Mouse (Mus musculus) ovary, postnatal 36 days (tissue): ENCODE results near the gene H2afv.
"Not testable (repeated sequence)": the region's sequence is repeated elsewhere in the genome, so short reads cannot be mapped to it uniquely, and the experiment has no call there.

Source experiments
- DNase-seq: peaks from one replicate; pipeline ENCODE4 v3.0.0; 2022; ENCODE audit warnings: low spot score, mixed read lengths

The H2afv gene

DNA sequence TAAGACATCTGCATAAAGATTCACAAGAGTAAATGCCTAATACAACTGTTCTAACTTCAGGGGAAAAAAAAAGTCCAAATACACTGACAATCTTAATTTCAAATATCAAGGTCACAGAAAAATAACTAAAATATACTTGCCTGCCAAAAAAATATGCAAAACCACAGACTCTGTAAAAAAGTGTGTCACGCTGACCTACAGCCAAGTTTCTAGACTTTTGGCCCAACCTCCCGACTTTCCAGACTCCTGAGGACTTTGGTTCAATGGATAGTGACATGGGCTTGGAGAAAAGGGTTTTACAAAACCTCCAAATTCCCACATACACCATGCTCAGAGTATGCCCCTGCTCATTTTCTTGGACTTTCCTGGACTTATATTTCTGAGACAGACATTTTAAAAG, 24.3 kb upstream of the H2afv start:
- peak; percentile 23 for DNase-seq

DNA sequence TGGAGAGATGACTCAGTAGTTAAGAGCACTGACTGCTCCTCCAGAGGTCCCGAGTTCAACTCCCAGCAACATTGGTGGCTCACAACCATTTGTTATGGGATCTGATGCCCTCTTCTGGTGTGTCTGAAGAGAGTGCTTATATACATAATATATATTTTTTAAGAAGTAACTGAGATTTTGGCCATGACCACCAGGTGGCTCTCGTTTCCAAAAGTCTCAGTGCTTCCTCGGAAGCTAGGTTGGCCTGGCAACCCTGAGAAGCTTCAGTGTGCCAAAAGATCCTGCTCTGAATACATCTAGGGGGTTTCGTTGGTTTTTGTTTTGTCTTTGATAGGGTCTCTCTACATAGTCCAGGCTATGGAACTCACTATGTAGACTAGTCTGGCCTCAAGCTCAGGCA, 20.9 kb upstream of the H2afv start:
- peak; percentile 45 for DNase-seq

DNA sequence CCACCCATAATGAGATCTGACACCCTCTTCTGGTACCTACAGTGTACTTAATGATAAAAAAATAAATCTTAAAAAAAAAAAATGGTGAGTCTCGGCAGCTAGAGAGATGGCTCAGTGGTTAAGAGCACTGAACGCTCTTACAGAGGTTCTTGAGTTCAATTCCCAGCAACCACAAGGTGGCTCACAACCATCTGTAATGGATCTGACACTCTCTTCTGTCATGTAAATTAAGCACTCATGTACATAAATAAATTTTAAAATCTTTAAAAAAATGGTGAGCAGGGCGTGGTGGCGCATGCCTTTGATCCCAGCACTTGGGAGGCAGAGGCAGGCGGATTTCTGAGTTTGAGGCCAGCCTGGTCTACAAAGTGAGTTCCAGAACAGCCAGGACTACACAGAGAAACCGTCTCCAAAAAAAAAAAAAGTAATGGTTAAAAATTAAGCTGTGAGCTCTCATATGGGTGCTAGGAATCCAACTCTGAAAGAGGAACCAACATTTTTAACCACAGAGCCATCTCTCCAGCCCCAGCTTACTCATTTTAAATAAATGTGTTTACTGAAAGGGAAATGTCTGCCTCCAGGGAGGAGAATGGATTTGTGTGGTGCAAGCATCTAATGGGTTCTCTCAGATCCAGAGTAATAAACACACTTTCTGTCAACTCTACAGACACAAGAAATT, 19.1 kb upstream of the H2afv start:
- DNase-seq: no peak

DNA sequence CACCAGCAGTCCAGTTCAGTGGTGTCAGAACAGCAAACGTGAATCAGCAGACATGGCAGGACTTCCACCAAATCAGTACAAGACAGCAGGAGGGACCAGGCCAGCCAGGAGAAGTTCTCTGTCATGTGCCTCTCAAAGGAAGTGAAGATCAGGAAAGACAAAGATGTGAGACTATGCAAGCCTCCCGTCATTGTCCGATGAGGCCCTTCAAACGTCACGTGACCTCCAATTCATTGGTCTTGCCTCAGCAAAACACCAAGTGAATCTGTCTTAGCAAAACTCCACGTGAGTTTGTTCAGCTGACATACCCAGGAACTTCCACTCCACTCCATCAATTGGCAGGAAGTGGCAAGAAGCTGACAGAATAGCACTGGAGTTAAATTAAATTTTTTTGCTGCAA, 11.8 kb upstream of the H2afv start:
- no peak for DNase-seq

DNA sequence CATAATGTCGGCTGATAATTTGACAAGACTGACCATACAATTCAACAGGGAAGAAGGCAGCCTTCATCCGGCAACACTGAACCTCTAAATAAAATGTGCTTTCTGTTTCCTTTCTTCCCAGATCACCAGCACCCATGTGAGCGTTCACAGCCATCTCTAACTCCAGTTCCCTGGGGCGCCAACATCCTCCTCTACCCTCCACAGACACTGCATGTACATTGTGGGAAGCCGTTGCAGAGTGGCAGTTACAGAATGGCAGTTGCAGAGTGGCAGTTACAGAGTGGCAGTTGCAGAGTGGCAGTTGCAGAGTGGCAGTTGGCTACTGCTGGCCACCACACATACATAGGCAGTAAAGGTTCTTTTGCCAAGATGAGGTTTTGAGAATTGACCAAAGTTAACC, 3.9 kb upstream of the H2afv start:
- not testable (repeated sequence) for DNase-seq

DNA sequence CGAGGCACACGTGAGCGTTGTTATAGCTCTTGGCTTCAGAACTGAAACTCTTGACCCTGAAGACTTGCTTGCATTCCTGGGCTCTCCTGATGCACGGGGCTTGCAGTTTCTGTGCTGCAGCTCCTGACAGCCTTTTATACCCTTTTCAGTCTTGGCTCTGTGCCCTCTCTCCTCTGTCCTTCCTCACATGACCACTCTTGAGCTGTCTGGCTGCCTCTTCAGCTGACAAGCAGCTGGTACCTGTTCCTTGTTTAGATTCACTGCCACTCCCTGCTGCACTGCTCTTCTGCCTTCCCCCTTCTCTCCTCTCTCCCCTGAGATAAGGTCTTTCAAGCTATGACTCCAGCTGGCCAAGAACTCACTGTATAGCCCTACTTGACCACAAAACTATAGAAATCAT, 3.2 kb upstream of the H2afv start:
- no peak for DNase-seq

DNA sequence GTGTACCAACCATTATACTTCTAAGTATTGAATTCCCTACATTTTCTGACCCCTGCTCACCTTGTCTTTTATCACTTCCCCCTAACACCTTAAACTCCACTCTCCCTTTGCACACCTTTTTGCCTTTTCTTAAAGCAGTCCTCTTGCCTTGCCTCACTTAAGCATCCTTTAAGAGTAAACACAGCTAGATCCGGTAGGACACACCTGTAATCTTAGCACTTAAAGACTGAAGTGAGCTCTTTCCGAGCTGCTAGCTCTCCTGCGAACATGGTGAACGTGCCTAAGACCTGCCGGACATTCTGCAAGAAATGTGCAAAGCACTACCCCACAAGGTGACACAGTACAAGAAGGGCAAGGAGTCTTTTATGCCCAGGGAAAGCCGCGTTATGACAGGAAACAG, 1.7 kb upstream of the H2afv start:
- DNase-seq: no peak

DNA sequence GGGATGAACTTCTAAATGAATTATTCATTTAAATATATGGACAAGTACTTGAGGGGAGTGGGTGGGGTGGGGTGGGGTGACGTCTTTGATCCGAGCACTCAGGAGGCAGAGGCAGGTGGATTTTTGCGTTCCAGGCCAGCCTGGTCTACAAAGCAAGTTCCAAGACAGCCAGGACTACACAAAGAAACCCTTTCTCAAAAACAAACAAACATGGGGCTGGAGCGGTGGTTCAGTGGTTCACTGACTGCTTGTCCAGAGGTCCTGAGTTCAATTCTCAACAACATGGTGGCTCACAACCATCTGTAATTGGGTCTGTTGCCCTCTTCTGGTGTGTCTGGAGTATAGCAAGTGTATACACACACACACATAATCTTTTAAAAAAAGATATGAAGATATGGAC, 1.2 kb upstream of the H2afv start:
- DNase-seq: no peak

DNA sequence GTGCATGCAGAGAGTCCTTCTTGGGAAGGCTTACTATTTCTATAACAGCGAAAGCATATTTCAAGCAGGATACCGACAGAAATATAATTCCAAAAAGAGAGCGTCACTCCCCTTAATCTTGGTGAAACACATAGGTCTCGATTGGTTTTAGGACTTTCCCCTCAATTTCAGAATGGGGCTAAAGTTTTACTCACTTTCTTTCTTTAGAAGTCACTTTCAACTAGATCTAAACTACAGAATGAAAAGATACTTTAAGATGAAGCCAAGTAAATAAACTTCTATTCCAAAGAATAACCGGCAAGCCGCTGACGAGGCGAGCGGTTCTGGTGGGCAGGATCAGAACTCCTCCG, 541 bp downstream of the H2afv start:
- DNase-seq: no peak

DNA sequence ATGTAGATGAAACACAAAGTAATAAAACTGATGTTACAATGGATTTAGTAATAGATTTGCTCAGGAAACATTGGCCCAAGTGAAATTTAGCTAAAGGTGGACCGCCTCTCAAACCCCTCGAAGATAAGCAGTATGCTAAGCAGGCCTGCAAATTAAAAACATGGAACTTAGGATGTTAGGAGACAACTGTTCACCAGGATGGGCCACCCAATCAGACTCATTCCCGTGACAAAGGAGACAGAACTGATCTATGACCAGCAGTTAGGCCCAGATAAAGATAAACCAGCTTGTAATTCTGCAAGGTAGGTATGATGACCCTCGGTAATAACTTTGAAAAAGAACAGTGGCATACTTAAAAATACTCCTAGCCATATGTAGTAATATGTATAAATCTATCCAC, 1.1 kb downstream of the H2afv start:
- no peak for DNase-seq

DNA sequence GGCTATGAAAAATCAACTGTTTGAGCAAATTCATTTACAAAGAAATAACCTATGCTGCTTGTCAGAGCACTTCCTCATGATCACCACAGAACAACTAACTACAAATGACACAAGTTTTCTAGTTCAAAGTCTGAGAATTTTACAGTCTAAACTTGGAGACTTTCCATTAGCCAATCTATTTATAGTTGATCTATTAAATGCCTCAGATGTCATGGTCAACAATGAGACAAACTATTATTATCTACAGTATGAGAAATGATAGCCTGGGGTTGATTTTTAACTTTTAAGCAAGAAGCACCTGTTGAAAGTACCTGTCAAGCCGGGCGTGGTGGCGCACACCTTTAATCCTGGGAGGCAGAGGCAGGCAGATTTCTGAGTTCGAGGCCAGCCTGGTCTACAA, 1.7 kb downstream of the H2afv start:
- no peak for DNase-seq

DNA sequence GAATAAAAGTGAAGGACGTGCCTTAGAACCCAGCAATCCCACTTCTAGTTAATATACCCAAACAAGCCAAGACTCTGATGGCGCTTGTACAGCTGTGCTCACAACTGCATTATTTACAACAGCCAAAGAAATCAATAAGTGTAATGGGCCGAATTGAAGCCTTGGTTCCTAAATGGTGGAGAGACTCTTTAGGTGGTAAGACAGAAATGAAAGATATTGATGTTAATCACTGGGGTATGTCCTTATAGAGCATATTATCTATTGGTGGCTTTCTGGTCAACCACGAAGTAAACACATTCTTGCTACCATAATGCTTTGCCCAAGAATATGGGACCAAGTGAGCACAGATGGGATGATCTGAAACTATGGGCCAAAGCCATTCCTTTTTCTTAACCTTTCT, 4.1 kb downstream of the H2afv start:
- no peak for DNase-seq

DNA sequence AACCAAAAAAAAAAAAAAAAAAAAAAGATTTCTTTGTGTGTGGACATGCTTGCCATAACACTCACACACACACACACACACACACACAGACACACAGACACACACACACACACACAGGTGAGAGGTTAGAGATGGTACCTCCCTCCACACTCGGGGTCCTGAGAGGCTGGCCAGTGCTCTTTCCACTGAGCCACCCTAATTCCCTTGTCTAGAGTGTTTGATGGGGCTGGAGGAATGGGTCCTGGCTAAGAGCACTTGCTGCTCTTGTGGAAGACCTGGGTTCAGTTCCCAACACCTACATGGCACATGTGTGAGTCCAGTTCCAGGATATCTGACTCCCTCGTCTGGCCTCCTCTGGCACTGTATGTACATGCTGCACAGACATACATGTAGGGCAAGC, 6.6 kb downstream of the H2afv start:
- DNase-seq: no peak

DNA sequence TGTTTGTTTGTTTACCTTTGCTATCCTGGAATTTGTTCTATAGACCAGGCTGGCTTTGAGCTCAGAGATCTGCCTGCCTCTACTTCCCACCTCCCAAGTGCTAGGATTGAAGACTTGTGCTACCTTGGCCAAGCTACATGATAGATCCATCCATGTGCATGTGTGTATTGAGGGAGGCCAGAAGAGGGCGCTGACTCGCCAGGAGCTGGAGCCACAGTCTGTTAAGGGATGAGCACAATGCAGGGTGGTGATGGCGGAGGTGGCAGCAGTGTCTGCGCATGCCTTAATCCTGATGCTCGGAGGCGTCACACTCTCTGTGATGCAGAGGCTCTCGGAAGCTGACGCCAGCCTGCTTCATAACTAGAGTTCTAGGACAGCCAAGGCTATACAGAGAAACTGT, 7.8 kb downstream of the H2afv start:
- DNase-seq: peak; percentile 40

DNA sequence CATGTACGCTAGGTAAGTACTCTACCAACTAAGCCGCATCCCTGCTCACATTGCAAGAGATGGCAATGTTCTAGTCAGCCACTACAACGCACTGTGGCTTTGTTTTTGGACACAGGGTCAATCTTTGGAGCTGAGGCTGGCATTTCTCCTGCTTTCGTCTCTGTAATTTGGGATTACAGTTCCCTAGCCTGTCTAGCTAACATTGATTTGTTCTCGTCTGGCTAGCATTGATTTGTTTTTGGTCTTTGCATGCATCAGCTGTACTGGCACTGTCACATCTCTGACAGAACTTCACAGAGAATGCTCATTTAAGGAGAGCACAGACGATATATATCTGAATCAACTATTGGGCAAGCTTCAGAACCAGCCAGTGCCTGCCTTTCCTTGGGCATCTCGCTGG, 14.1 kb downstream of the H2afv start:
- DNase-seq: no peak

DNA sequence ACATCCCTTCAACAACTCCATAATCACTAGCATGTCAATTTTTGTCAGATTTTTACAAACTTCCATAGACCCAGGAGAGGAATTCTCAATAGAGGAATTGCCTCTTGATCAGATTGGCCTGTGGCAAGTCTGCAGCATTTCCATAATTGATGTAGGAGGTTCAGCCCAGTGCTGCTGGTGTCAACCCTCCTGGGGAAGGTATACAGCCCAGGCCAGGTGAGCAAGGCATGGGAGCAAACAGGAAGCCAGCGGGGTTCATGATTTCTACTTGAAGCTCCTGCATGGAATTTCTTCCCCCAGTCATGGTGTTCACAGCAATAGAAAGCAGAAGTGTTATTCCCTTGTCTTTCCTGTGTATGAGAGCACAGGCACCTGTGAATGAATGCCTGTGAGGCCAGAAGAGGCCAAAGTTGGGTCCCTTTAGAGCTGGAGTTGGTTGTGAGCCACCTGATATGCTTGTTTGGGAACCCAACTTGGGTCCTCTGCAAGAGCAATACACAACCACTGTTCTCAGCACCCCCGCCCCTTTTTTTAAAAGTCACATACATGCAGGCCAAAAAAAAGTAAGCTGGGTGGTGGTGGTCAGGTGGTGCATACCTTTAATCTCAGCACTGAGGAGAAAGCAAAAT, 23.4 kb downstream of the H2afv start:
- no peak for DNase-seq

DNA sequence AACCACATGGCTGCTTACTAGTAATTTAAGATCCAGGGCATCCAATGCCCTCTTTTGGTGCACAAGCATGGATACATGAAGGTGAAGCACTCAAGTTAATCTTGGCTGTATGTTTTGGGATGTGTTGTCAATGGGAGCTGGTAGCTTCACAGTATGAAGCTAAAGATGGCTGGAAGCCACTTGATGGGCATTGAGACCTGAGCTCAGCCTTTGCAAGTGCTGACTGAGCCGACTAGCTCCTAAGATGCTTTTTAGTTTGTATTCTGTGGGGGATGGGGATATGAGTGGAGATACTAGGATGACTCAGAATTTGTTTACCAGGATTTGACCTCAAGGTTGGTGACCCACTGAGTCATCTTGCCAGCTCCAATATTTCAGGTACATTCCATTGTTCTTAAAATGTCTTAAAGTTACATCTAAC, 23.9 kb downstream of the H2afv start:
- no peak for DNase-seq

DNA sequence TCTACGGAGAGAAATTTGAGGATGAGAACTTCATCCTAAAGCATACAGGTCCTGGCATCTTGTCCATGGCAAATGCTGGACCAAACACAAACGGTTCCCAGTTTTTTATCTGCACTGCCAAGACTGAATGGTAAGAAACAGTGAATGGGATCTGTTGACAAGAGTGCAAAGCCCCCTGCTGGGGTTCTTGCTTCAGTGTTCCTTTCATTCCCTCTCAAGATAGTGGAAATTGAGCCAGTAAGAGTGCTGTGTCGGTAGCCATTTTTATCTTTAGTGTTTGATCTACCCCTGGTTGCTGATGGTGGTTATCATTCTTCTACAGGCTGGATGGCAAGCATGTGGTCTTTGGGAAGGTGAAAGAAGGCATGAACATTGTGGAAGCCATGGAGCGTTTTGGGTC, 25.1 kb downstream of the H2afv start:
- DNase-seq: not testable (repeated sequence)

DNA sequence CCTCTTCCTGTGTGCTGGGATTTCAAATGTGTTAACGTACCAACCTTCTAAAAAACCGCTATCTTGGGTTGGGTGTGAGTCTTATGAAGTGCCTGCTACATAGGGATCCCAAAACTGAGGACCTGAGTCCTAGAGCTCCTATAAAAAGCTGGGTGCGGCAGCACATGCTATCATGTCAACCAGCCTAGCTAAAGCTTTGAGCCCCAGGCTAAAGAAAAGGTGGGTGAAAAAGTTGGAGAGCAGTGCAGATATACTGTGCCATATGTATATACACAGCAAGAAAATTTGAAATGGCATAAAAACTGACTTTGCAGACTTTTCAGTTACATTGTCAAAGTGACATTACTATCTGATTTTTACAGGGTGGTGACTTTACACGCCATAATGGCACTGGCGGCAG, 25.5 kb downstream of the H2afv start:
- no peak for DNase-seq

DNA sequence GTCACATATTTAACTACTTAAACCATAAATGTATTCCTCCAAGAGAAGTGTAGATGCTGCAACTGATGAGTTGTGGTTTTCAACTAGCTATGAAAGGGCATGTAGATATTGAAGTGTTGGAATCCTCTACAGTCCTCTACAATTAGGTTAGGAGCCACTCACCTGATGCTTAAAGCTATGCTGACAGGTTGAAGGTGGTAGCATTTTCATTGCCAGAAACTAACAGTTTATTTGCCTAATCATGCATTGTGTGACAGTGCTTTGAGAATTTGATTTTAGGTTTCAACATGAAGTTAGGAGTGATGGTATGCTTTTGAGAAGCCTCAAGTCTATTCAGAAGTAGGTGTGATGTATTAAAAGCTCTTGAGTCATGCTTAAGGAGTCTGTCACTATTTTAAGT, 26.8 kb downstream of the H2afv start:
- no peak for DNase-seq

DNA sequence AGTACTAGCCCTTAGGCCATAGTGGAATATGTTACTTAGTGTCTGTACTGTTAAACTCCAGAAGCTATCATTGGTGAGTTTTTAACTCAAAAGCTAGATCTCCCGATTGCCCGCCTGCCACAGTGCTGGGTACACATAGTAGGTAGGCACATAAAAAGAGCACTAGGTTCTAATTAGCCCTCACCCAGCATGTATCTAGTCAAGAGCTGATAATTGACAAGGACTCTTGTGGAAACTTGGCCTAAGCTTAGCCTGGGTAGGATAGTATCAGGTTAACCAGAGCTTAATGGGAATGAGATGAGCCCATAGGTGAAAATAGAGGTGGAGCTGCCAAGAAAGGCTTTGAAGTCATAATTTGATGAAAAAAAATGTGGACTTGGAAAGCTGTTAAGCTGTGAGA, 27.2 kb downstream of the H2afv start:
- DNase-seq: no peak

DNA sequence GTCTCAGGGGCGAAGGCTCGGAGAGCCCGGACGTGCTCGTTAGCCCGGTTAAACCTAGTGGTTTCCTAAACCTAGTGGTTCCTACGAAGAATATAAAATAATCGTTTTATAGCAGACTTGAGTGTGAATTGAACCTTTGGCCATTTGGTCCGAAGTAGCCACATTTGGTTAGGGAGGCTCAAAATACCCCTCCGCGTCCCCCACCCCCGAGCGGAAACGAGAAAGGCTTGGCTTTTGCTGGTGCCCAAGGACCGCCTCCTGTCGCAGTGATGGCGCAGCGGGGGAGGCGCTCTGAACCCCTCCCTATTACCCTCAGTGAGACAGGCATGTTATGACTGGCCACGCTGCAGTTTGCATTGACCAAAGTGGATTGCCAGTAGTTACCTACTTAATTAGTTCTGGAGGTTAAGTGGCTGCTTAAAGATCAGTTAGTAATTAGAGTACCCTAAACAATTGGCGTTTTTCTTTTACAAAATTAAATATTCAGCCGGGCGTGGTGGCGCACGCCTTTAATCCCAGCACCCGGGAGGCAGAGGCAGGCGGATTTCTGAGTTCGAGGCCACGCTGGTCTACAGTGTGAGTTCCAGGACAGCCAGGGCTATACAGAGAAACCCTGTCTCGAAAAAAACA, 27.7 kb downstream of the H2afv start:
- peak; percentile 79 for DNase-seq

DNA sequence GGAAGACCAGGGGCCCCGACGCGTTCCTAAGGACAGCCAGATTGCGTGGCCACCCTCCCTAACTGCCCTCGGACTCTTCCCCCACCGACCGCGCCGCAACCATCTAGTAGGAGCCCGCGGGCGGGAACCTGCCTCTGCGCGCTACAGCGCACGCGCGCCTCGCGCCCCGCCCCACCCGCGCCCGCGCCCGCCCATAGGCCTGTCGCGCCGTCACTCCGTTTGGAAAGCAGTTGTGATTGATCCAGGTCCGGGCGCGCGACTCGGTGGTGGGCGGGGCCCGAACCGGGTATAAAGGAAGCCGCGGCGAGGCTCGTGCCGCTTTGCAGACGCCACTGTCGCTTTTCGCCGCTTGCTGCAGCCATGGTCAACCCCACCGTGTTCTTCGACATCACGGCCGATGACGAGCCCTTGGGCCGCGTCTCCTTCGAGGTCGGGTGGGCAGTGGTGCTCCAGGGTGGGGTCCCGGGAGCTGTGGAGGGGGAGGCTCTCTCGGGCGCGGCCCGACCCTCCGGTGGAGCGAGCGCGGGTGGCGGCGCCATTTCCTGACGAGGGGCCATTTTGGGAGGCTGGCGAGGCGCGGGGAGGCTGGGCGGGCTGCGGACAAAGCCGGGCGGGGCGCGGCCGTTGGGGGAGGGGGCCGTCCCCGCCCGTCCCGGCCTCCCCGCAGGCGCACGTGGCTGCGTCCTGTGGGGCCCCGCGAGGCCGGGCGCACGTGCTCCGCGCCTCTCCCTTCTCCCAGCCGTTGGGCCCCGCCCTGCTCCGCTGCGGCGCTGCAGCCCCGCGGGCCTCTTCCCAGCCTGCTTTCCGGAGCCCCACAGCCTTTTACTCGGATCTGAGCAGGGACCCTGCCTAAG, 28.5 kb downstream of the H2afv start:
- peak; percentile 99 for DNase-seq
